Mouse (Mus musculus) G1E (cell line): ENCODE results near the gene D430041D05Rik. TPM values are rescaled to one million over a fixed set of nuclear protein-coding genes. Genes with fewer than 3 reads are reported as not detected.

Experiments used
- ATAC-seq: 2 replicates; pipeline ENCODE4 v1.8.0; 2016; ENCODE audit warnings: mild to moderate bottlenecking; ENCODE audit not compliant: insufficient number of reproducible peaks, poor library complexity, low FRiP score, severe bottlenecking; ENCODE audit errors: extremely low read depth
- DNase-seq: peaks from one replicate; pipeline ENCODE4 v3.0.0; 2012; ENCODE audit warnings: low spot score
- H3K27me3 ChIP-seq: 2 replicates; pipeline ENCODE4 v1.6.1; 2012; ENCODE audit warnings: mild to moderate bottlenecking, low read length, inconsistent platforms; ENCODE audit not compliant: insufficient read depth
- H3K36me3 ChIP-seq: replicated peaks from 2 replicates; pipeline ENCODE3; 2012; ENCODE audit warnings: mild to moderate bottlenecking, inconsistent platforms
- H3K4me1 ChIP-seq: 2 replicates; pipeline ENCODE4 v1.6.1; 2012; ENCODE audit warnings: low read depth, low read length, inconsistent platforms, mixed read lengths; ENCODE audit not compliant: insufficient read depth
- H3K4me3 ChIP-seq: 2 replicates; pipeline ENCODE4 v1.5.1; 2012; ENCODE audit warnings: low read depth, mild to moderate bottlenecking, inconsistent platforms, low read length, moderate library complexity, mixed read lengths
- H3K9me3 ChIP-seq: replicated peaks from 2 replicates; pipeline ENCODE4 v1.6.1; 2012; ENCODE audit warnings: inconsistent platforms
- CTCF ChIP-seq: IDR thresholded peaks from 2 replicates; pipeline ENCODE4 v1.5.1; 2012; ENCODE audit warnings: low read depth, low read length, inconsistent platforms, mixed read lengths
- GATA1 ChIP-seq: IDR thresholded peaks from 2 replicates; pipeline ENCODE4 v1.6.1; 2012; ENCODE audit warnings: borderline replicate concordance, low read length, inconsistent platforms, mixed read lengths
- GATA2 ChIP-seq: IDR thresholded peaks from 2 replicates; pipeline ENCODE4 v1.6.1; 2012; ENCODE audit warnings: low read depth, low read length, inconsistent platforms, borderline replicate concordance
- POLR2AphosphoS5 ChIP-seq: IDR thresholded peaks from 2 replicates; pipeline ENCODE4 v1.6.1; 2012; ENCODE audit warnings: low read depth, low read length, inconsistent platforms; ENCODE audit not compliant: insufficient replicate concordance
- TAL1 ChIP-seq: conservative IDR thresholded peaks from 2 replicates; pipeline ENCODE4 v1.6.1; 2012; ENCODE audit warnings: low read depth, low read length, inconsistent platforms, mixed read lengths
- polyA plus RNA-seq: library from polyadenylated mRNA; stranded (reverse); fragments of >175 nt; gene quantifications from 2 replicates; pipeline ENCODE4 v1.2.3, GENCODE M21; 2012
- total RNA-seq, 2 experiments: library from RNA; stranded (forward) in 1 of 2; stranded (reverse) in 1 of 2; fragments of 200-1000 nt in 1 of 2; fragments of >200 nt in 1 of 2; fragmentation: Nextera tagmentation in 1 of 2; gene quantifications; 2 replicates each; pipeline ENCODE4 v1.2.3; 2014 to 2017

The D430041D05Rik gene
- total and polyA plus RNA-seq, 3 experiments: 0.01 to 0.22 TPM; not detected in 1

GRCm38 (mm10) chr2:104283401-104283955 lies 127.3 kb downstream of the D430041D05Rik start:
- TF ChIP-seq GATA1 (no peak), POLR2AphosphoS5 (no peak), CTCF (no peak), GATA2 (no peak), TAL1 (no peak)
- H3K4me3 ChIP-seq: no peak overlapping the region
- ATAC-seq: no peak

GRCm38 (mm10) chr2:104282835-104283234 lies 128.0 kb downstream of the D430041D05Rik start:
- H3K9me3 ChIP-seq: no peaks in the 10 kb centered on the region
- H3K4me3 ChIP-seq: no peak overlapping the region
- H3K27me3 ChIP-seq: 0 out of 2 replicates have a peak, but pooled peaks cover 3% of the 10 kb centered on the region
- no peak for ATAC-seq
- no peaks in the 10 kb centered on the region for H3K36me3 ChIP-seq
- TF ChIP-seq POLR2AphosphoS5: no peak
- no peak for TF ChIP-seq GATA1
- no peak for TF ChIP-seq TAL1
- TF ChIP-seq CTCF: no peak
- TF ChIP-seq GATA2: no peak
- no peak for DNase-seq
- no peaks in the 10 kb centered on the region for H3K4me1 ChIP-seq

More at GRCm38 (mm10) chr2:104283401-104283955, 127.3 kb downstream of the D430041D05Rik start:
- Histone ChIP-seq H3K27me3 (peaks cover 7% of the 10 kb centered on the region; the same call in 1 of the 2 replicates), H3K9me3 (no peaks in the 10 kb centered on the region), H3K36me3 (no peaks in the 10 kb centered on the region), H3K4me1 (no peaks in the 10 kb centered on the region)
- DNase-seq: no peak

GRCm38 (mm10) chr2:104267049-104267448 lies 143.8 kb downstream of the D430041D05Rik start:
- no peaks in the 10 kb centered on the region for H3K4me1 ChIP-seq
- no peak for DNase-seq
- no peak for ATAC-seq
- TF ChIP-seq GATA2 (no peak), CTCF (no peak), POLR2AphosphoS5 (no peak), TAL1 (no peak)
- H3K36me3 ChIP-seq: no peaks in the 10 kb centered on the region
- peaks cover 6% of the 10 kb centered on the region for H3K27me3 ChIP-seq
- no peaks in the 10 kb centered on the region for H3K9me3 ChIP-seq
- no peak overlapping the region for H3K4me3 ChIP-seq

- no peak for TF ChIP-seq TAL1
- no peak for TF ChIP-seq GATA1
These were observed 149.1 kb downstream of the D430041D05Rik start for GRCm38 (mm10) chr2:104261741-104262067.

GRCm38 (mm10) chr2:104260920-104261740 lies 149.7 kb downstream of the D430041D05Rik start:
- no peak overlapping the region for H3K4me3 ChIP-seq

More at GRCm38 (mm10) chr2:104261741-104262067, 149.1 kb downstream of the D430041D05Rik start:
- H3K27me3 ChIP-seq: peaks cover 6% of the 10 kb centered on the region
- H3K4me1 ChIP-seq: no peaks in the 10 kb centered on the region
- H3K36me3 ChIP-seq: no peaks in the 10 kb centered on the region
- DNase-seq (no peak), ATAC-seq (no peak)
- H3K4me3 ChIP-seq: no peak overlapping the region
- no peaks in the 10 kb centered on the region for H3K9me3 ChIP-seq

GRCm38 (mm10) chr2:104256585-104256984 lies 154.2 kb downstream of the D430041D05Rik start:
- Histone ChIP-seq H3K27me3 (peaks cover 7% of the 10 kb centered on the region), H3K9me3 (no peaks in the 10 kb centered on the region)
- DNase-seq: no peak

More at GRCm38 (mm10) chr2:104260920-104261740, 149.7 kb downstream of the D430041D05Rik start:
- ATAC-seq (no peak), DNase-seq (no peak)
- TF ChIP-seq GATA1 (no peak), POLR2AphosphoS5 (no peak), CTCF (no peak), GATA2 (no peak), TAL1 (no peak)
- peaks cover 6% of the 10 kb centered on the region for H3K27me3 ChIP-seq
- no peaks in the 10 kb centered on the region for H3K9me3 ChIP-seq
- no peaks in the 10 kb centered on the region for H3K4me1 ChIP-seq
- no peaks in the 10 kb centered on the region for H3K36me3 ChIP-seq

More at GRCm38 (mm10) chr2:104256585-104256984, 154.2 kb downstream of the D430041D05Rik start:
- ATAC-seq: no peak
- H3K4me1 ChIP-seq: no peaks in the 10 kb centered on the region
- H3K36me3 ChIP-seq: no peaks in the 10 kb centered on the region
- TF ChIP-seq POLR2AphosphoS5: no peak
- TF ChIP-seq GATA1: no peak
- TF ChIP-seq GATA2: no peak
- TF ChIP-seq CTCF: no peak
- TF ChIP-seq TAL1: no peak
- H3K4me3 ChIP-seq: no peak overlapping the region
